Mouse (Mus musculus) ES-E14 (cell line): ENCODE results near the gene Tenm2. TPM values are rescaled to one million over a fixed set of nuclear protein-coding genes. Genes with fewer than 3 reads are reported as not detected.

Source experiments
- DNase-seq: peaks from one replicate; pipeline ENCODE4 v3.0.0-alpha.2; 2013; ENCODE audit warnings: low read depth, low spot score
- H3K27ac ChIP-seq: 2 replicates; pipeline ENCODE4 v1.5.1; 2012; ENCODE audit warnings: low read depth, mild to moderate bottlenecking, low read length, moderate library complexity, mixed read lengths; ENCODE audit not compliant: poor library complexity, insufficient read depth, severe bottlenecking
- H3K36me3 ChIP-seq: 2 replicates; pipeline ENCODE4 v1.6.1; 2012; ENCODE audit warnings: mild to moderate bottlenecking, low read length, moderate library complexity, mixed read lengths; ENCODE audit not compliant: control insufficient read depth, poor library complexity, insufficient read depth, severe bottlenecking
- H3K4me1 ChIP-seq, 2 experiments: fragments of 150-350 bp in 1 of 2; sonication (generic) in 1 of 2; 2 replicates each; pipeline ENCODE4 v1.6.1; 2012; ENCODE audit warnings: low read length in 2 of 2, mild to moderate bottlenecking in 1 of 2, mixed read lengths in 1 of 2; ENCODE audit not compliant: control insufficient read depth in 2 of 2, insufficient read depth in 2 of 2, poor library complexity in 1 of 2
- H3K4me3 ChIP-seq, 2 experiments: fragments of 150-350 bp in 1 of 2; sonication (generic) in 1 of 2; 2 replicates each; pipeline ENCODE4 v1.5.1; 2012; ENCODE audit warnings: low read length in 2 of 2, low read depth in 1 of 2, mild to moderate bottlenecking in 1 of 2, mixed read lengths in 1 of 2; ENCODE audit not compliant: insufficient read depth in 1 of 2, poor library complexity in 1 of 2, severe bottlenecking in 1 of 2
- H3K9ac ChIP-seq: 2 replicates; pipeline ENCODE4 v1.6.1; 2012; ENCODE audit warnings: low read depth, mild to moderate bottlenecking, low read length, mixed read lengths; ENCODE audit not compliant: poor library complexity, insufficient read depth, severe bottlenecking
- H3K9me3 ChIP-seq: fragments of 150-350 bp; sonication (generic); 2 replicates; pipeline ENCODE4 v1.6.1; 2012; ENCODE audit warnings: low read depth, mild to moderate bottlenecking, low read length; ENCODE audit not compliant: control insufficient read depth, insufficient read depth
- CHD2 ChIP-seq: IDR thresholded peaks from 2 replicates; pipeline ENCODE4 v1.6.1; 2014; ENCODE audit warnings: mild to moderate bottlenecking, low read depth, low read length, inconsistent platforms
- HCFC1 ChIP-seq: IDR thresholded peaks from 2 replicates; pipeline ENCODE4 v1.6.1; 2012; ENCODE audit warnings: low read length, inconsistent platforms, borderline replicate concordance; ENCODE audit not compliant: insufficient read depth
- MAFK ChIP-seq: IDR thresholded peaks from 2 replicates; pipeline ENCODE4 v1.6.1; 2014; ENCODE audit warnings: mild to moderate bottlenecking, low read depth, low read length, inconsistent platforms; ENCODE audit not compliant: insufficient read depth
- ZC3H11A ChIP-seq: IDR thresholded peaks from 2 replicates; pipeline ENCODE4 v1.6.1; 2012; ENCODE audit warnings: low read depth, mild to moderate bottlenecking, inconsistent platforms, low read length, borderline replicate concordance
- ZNF384 ChIP-seq: IDR thresholded peaks from 2 replicates; pipeline ENCODE4 v1.6.1; 2012; ENCODE audit warnings: low read depth, low read length, inconsistent platforms
- in situ Hi-C, 2 experiments: fragments of 600-800 bp; cut with MboI; formaldehyde crosslinking; loops; one replicate each; pipeline ENCODE4 v1.15.1; 2025; ENCODE audit warnings: low sequenced_read_pairs in 2 of 2, inconsistent platforms in 1 of 2; ENCODE audit not compliant: unreplicated experiment in 2 of 2
- total RNA-seq: library from RNA; depleted of rRNA; stranded (reverse); fragments of 300-350 nt; gene quantifications from 2 replicates; pipeline ENCODE4 v1.2.3, GENCODE M21; 2012

Tenm2 gene
- total RNA-seq, 1 experiment, result 0.04 TPM

- H3K4me3 ChIP-seq, result no peak overlapping the region
- no peak overlapping the region for H3K27ac ChIP-seq
- DNase-seq, result no peak
- in situ Hi-C loops, result no loop called here
- H3K9me3 ChIP-seq, result no peaks in the 10 kb centered on the region
- H3K4me1 ChIP-seq, result no peaks in the 10 kb centered on the region
- H3K9ac ChIP-seq, result no peak overlapping the region
- TF ChIP-seq MAFK, result no peak
- TF ChIP-seq ZNF384, result no peak
- no peak for TF ChIP-seq HCFC1
- TF ChIP-seq CHD2, result no peak
- TF ChIP-seq ZC3H11A, result no peak
- no peaks in the 10 kb centered on the region for H3K36me3 ChIP-seq
Measured at GRCm38 (mm10) chr11:36108970-36109731, 1126.6 kb downstream of the Tenm2 start.

- Histone ChIP-seq H3K9me3 (no peaks in the 10 kb centered on the region), H3K4me3 (no peak overlapping the region), H3K36me3 (no peaks in the 10 kb centered on the region), H3K9ac (no peak overlapping the region), H3K27ac (no peak overlapping the region), H3K4me1 (no peaks in the 10 kb centered on the region)
- no peak for DNase-seq
- in situ Hi-C loops, result no loop called here
- no peak for TF ChIP-seq HCFC1
- no peak for TF ChIP-seq ZNF384
- no peak for TF ChIP-seq CHD2
- no peak for TF ChIP-seq MAFK
- no peak for TF ChIP-seq ZC3H11A
Measured at GRCm38 (mm10) chr11:36107840-36108239, 1127.9 kb downstream of the Tenm2 start.

GRCm38 (mm10) chr11:36106639-36107038, 1129.1 kb downstream of the Tenm2 start:
- no peaks in the 10 kb centered on the region for H3K9me3 ChIP-seq
- no peak overlapping the region for H3K9ac ChIP-seq
- no peak for DNase-seq
- no peaks in the 10 kb centered on the region for H3K36me3 ChIP-seq
- H3K4me3 ChIP-seq, result no peak overlapping the region
- H3K27ac ChIP-seq, result no peak overlapping the region
- in situ Hi-C loops, result no loop called here
- H3K4me1 ChIP-seq, result no peaks in the 10 kb centered on the region
- TF ChIP-seq CHD2, result no peak
- TF ChIP-seq ZNF384, result no peak
- TF ChIP-seq ZC3H11A, result no peak
- TF ChIP-seq HCFC1, result no peak
- no peak for TF ChIP-seq MAFK

DNA sequence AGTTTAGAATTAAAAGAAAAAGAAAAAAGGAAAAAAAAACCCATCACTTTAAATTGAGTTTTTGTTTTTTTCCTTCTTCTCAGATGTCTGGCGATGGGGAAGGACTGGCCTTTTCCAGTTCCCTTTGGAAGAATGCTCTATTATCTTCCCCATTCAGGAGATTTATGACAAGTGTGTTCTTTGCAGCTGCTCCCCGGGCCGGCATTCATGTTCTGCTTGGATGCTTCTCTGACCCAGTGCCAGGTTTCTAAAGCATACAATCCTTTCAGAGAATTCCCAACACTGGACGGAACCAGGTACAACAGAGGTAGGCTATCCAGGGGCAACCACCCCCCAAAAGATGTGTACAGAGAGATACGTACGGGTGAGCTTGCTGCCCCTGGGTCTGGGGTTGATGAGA, 1132.2 kb downstream of the Tenm2 start:
- in situ Hi-C loops, result no loop called here
- H3K36me3 ChIP-seq, result no peaks in the 10 kb centered on the region
- H3K27ac ChIP-seq, result no peak overlapping the region
- H3K9ac ChIP-seq, result no peak overlapping the region
- no peaks in the 10 kb centered on the region for H3K4me1 ChIP-seq
- no peak for DNase-seq
- no peak overlapping the region for H3K4me3 ChIP-seq
- H3K9me3 ChIP-seq, result no peaks in the 10 kb centered on the region
- TF ChIP-seq MAFK, result no peak
- no peak for TF ChIP-seq CHD2
- TF ChIP-seq ZC3H11A, result no peak
- no peak for TF ChIP-seq ZNF384

DNA sequence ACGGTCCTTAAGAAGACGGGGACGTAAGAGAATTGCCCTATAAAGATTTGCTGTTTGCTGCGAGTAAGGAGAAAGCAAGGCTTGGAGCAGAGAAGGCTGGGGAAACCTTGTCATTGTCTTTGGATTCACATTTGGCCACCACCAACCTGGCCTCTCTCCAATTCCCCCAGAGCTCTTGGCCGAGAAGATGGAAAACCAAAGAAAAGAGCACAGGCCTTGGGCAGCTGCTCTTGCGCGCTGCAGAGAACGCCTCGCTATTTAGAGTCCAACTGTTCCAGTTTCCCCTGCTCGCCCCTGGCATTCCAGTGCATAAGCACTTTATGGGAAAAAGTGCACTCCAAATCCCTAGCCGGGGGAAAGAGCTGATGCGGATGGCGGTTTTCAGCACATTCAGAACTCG, 1139.5 kb downstream of the Tenm2 start:
- in situ Hi-C loops, result no loop called here
- DNase-seq, result no peak

More for the DNA sequence above, 1139.5 kb downstream of the Tenm2 start:
- no peak for TF ChIP-seq ZNF384
- TF ChIP-seq MAFK, result no peak
- no peak for TF ChIP-seq CHD2
- Histone ChIP-seq H3K4me3 (no peak overlapping the region), H3K9me3 (no peaks in the 10 kb centered on the region), H3K36me3 (no peaks in the 10 kb centered on the region), H3K27ac (no peak overlapping the region), H3K9ac (no peak overlapping the region), H3K4me1 (no peaks in the 10 kb centered on the region)
